Mouse (Mus musculus): ENCODE measurements around the gene Ywhah.

The Ywhah gene

DNA sequence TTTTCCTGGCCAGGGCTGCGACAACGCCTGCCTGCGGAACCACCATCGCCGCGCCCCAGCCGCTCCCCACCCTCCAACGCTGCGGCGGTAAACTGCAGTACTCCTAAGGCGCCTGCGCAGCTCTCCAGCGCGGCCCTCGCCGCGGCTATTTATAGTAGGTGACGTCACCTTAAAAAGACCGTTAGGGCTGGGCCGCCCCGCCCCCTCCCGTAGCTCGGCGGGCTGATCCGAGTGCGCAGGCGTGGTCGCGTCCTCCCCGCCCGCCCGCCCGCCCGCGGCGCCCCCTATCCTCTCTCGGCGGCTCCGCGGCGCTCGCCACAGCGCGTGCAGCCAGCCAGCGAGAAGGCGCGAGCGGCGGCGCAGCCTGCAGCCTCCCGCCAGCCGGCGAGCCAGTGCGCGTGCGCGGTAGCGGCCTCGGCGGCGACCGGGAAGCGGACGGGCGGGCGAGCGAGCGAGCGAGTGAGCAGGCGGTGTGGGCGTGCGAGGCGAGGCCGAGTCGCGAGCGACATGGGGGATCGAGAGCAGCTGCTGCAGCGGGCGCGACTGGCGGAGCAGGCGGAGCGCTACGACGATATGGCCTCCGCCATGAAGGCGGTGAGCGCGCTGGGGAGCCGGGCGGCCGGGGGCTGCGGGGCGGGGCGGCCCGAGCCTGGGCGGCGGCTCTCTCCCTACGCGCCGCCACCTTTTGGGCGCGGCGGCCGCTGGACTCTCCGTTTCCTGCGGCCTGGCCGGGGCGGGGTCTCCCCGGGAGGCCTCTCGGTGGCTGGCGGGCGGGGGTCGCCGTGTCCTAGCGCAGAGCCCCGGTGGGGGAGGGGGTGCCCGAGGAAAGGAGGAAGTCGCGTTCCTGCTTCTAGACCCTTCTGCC, at the start of gene Ywhah:
Gene Ywhah, plus strand, starts transcription at position 256 of the 865 bp plus-strand sequence.
- peak; percentile 97 for DNase-seq

DNA sequence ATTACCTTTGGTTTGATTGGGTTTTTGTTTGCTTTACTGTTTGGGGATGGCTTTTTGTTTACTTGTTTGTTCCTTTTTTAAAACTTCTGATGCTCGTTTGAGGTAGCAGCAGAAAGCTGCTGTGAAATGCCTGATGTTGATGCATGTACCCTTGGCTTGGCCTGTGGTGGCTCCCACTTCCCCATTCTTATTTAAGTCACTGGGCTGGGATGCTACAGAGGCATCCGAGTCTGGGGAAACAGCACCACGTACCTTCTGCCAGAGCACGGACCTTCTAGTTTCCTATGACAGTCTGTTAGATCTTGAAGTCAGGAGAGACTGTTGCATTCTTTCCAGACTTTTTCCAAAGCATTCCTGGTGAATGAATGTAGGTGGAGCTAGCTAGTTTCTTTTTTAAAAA, 42.1 kb upstream of the Ywhah start:
- peak; percentile 80 for DNase-seq

DNA sequence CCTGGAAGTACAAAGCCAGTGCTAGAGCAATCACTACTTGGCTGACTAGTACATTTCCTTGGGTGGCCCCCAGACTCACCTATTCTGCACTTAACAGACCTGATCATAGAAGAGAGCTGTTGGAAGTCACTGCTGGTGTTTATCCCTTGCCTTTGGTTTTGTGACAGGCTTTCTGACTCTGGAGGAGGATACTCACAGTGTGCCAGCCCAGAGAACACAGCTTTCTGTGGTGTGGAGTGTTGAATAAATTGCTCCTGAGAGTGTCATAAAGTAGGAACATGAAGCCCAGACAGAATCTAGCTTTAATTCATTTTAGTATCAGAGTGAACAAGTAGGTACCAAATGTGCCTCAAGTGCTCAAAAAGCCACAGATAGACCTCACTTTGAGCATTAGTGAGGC, 41.4 kb upstream of the Ywhah start:
- DNase-seq = no peak

DNA sequence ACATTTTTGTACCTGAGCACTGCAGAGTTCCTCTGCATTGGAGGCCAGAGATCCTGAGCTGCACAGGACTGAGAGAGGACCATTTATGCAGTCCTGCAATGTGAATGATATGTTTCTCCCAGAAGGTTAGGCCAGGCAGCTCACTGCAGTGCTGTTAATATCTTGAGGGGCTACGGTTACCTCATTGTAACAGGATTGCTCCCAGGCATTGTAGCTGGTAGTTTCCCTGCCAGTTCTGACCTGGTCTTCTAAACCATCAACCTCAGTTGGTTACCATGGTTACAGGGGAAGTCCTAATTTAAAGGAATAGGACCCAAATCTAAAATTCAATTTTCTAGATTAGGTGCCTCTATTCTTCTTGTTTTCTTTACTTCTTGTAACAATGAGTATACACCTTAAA, 33.2 kb upstream of the Ywhah start:
- no peak for DNase-seq

DNA sequence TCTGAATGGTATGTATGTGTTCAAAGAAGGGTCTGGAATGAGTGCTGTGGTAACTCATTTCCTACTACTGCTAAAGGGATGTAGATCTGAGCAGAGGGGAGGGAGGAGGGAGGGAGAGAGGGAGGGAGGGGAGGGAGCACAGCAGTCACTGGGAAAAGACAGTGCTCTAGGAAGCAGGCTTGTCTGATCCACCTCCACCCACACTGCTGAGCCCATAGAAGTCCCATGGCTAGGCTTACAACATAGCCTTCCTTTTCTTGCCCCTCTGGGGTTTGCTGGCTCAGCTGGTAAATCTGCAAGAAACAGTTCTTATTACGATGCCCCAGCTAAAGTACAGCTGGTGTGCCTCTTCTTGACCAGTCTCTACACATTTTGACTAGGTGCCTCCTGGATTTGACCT, 30.7 kb upstream of the Ywhah start:
- no peak for DNase-seq

DNA sequence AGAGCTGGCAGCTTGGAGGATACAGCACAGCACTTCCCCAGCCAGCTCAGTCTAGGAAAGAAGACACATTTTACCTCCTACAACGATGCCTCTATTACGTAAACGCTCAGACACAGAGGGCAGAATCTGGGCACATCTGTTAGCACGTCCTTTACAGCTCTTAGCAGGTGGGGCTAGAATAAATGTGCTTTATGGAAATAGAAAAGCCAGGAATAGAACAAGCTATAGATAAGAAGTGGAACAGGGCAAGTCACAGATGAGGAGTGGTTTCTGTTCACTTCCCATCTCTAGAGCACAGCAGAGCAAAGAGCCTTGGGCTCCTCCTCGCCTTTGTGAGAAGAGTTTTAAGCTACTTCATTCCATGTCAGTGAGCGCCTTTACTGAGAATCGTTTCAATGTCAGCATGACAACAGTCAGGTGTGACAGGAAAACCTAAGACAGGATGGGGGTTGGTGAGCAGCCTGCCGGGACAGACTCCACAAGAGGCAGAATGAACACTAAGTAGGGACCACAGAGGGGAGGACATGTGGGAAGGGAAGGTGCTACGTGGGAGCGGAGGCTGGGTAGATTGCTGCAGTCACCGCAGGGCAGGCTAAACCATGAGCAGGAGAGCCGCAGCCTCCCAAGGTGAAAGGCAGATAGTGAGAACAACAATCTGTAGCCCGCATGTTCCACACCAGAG, 28.5 kb upstream of the Ywhah start:
- peak; percentile 76 for DNase-seq

DNA sequence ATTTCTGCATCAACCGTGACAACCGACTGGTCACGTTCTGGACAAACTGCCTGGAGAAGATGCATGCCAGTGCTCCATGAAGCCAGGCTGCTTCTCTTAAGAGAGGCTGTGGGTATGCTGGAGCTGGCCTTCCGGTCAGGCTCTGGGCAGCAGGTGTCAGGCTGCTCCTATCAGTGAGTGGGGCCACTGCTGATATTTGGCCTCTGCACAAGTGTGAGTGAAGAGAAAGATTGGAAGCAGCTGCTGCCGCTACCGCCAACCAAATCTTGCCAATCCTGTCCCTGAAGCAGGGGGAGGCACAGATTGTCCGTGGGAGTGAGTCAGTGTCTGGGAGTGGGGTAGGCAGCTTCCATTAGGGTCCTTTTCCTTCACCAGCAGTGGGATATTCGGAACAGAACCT, 27.5 kb upstream of the Ywhah start:
- DNase-seq = peak; percentile 94

DNA sequence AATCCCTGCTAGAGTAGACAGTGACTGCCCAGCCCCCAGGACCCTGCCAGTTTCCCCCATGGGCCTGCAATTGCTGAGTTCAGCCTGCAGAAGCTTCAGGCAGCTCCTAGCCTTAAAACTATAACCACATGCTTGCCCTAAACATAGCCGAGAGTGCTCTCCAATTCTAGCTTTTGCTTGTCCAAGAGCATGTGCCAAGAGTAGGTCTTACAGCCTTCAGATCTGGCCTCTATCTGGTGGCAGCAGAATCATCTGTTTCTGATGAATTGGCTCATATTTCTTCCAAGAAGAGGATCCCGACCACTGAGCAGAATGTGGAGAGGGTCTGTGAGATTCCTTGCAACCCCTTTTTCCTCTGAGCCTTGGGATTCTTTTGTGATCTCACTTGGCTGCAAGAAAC, 24.1 kb upstream of the Ywhah start:
- no peak for DNase-seq

DNA sequence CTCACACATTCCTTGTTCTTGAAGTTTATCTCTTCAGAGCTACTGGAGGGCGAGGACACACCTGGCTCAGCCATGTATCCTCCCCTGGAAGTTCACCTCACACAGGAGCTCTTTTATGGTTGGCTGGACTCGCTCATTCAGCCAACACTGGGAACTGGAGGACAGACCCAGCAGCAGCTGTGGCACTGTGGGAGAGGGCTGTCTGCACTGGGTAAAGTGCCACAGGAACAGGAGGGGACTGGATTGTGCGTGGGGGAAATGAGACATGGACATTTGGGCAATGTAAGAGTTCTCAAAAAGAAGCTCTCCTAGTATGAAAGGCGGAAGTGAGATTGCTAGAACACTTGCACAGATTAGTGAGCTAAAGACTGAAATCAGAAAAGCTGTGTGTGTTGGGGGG, 22.9 kb upstream of the Ywhah start:
- DNase-seq = peak; percentile 76

DNA sequence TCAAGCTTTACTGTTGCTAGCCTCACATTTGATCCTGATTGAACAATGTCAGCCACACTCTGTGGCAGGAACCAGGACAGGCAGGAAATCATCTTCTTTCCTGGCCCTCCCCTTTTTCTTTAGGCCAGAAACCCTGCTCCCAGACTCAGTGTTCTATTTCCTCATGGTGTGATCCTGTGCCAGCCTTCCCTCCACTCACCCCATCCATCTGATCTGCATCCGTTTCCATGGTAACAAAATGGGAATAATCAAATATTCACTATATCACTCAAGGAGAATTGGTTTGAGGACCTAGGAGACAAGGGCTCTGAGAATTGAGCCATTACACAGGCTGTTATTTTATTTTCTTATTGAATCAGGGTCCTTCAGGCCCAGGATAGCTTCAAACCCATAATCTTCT, 22.1 kb upstream of the Ywhah start:
- DNase-seq = no peak

DNA sequence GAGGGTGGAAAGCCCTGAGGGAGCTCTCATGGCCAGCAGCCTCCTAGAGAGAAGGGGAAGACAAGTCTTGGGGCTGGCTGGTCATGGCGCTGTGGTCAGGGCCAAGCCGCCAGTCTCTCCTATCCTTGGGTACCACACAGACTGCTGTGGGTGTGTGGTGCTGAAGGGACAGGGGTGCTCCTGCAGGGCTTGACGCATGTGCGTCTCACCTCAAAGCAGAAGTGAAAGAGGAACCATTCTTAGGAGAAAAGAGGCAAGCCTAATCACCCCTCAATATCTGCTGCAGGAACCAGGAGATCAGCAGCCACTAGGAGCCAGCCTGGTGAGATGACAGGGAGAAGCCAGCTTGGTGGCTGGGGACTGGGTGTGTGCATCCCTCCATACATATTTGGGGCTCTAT, 20.9 kb upstream of the Ywhah start:
- DNase-seq = peak; percentile 89

DNA sequence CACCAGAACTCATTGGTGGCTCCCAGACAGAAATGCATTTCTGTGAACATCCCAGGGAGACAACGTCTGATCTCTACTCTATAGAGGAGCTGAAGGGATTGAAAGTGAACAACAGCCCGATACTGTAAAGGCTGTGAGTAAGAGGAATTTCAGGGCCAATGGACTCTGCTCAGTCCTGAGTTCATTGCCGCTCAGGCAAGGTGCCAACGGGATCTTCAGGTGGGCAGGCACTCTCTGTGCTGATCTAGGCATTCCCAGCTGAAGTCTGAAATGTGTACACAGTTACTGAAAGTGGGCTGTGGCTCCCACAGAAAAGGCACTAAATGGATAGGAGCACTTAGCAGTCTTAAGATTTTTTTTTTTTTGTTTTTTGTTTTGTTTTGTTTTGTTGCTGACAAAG, 19.8 kb upstream of the Ywhah start:
- no peak for DNase-seq

DNA sequence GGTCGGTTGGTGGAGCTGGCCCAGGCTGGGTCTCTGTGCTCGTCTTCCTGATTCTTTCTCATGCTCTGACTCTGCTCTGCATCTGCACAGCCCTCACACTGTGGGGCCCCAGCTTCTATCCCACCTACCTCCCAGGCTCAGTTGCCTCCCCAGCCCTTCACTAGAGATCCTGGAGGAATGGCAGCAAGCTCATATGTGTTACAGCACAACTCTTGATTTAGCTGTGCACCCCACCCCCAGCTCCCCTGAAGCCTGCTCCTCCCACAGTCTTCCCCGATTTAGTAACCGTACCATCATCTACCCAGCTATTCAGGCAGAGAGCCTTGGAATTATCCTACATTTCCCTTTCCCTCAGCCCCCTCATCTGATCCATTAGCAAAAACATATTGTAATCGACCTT, 17.5 kb upstream of the Ywhah start:
- peak; percentile 86 for DNase-seq

DNA sequence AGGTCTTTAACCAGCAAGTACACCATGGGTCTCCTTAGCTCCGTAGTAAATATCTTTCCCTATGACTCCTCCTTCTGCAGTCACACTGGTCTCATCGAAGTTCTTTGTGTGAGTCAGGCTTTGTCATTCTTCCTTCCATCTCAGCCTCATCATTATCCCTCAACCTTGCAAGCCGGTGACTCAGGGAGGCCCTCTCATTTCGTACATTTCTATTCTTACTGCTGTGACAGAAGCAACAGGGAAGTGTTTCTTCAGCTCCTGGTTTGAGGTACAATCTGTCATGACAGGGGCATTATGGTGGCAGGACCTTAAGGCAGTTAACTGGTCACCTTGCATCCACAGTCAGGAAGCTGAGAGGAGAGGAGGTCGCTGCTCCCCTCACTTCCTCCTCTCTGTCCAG, 15.8 kb upstream of the Ywhah start:
- no peak for DNase-seq

DNA sequence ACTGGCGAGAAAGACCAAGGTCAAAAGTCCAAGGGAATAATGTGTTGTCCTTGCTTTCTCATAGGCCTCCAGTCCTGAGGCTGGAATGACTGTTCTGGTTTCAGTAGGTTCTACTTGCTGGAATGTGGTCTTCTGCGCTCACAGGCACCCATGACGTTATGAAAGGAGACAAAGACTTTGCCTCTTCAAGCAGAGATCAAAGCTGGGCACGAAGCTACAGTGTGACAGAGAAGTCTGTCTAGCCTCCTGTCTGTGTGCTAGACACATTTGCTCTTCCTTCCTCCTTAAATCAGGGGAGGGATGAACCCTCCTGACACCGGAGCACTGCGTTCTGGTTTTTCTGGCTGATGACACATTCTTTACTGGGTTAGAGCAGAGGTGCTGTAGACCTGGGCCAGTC, 15.1 kb upstream of the Ywhah start:
- peak; percentile 76 for DNase-seq

DNA sequence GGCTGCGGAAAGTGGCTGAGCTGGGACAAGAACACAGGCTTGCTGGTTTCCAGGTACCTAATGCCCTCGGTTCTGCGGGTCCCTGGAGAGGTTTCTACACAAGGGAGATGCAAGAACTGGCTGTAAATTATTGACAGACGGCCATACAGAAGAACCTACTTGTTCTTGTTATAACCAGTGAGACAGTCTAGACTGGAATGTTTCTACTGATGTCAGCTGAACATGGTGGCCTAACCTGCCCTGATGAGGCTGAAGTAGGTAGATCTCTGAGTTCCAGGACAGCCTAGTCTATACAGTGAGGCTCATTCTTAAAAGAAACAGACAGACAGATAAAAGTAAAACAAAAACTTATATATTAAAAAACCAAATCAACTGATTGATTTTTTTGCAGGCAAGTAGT, 14.5 kb upstream of the Ywhah start:
- DNase-seq = no peak

DNA sequence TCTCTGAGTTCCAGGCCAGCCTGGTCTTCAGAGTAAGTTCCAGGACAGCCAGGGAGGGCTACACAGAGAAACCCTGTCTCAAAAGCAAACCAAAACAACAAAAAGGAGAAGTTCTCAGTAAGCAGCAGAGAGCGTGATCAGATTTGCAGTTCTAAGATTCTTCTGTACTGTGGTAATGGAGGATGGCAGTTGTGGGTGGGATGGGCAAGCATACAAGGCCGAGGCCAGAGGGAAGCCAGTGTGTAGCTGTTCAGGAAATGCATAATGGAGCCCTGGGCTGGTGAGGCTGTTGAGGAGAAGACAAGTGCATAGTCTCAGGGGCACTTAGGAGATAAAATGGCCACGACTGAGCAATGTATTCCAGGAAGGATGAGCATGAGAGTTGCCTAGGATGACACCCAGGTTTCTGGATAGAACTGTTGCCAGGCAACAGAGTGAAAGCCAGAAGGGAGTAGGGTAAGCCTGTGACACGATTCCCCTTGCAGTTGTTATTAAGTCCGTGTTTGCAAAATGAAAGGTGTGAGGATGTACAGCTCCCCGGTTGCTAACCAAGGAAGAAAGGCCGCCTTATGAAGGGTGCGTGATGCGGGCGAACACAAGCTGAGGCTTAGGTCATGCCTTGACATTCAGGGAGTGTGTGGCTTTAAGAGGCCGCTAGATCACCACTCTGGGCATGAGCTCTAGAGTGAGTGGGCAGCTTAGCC, 13.0 kb upstream of the Ywhah start:
- DNase-seq = peak; percentile 67

DNA sequence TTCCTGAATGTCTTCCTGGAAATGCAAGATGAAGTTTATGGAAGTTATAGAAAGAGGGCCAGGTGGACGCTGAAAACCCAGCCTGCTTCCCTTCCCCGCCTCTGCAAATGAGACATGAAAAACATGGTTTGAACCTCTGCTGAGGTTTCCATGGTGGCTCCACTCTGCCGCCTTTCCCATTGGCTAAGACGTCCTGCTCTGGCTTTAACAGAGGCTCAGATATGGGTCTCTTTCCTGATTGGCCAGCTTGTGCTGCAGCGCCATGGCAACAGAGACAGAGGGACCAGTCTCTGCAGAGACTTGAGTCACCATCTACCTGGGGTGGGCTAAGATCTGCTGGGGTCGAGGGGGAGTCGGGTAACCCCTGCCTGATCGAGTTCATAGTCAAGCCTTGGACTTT, 11.9 kb upstream of the Ywhah start:
- peak; percentile 89 for DNase-seq

DNA sequence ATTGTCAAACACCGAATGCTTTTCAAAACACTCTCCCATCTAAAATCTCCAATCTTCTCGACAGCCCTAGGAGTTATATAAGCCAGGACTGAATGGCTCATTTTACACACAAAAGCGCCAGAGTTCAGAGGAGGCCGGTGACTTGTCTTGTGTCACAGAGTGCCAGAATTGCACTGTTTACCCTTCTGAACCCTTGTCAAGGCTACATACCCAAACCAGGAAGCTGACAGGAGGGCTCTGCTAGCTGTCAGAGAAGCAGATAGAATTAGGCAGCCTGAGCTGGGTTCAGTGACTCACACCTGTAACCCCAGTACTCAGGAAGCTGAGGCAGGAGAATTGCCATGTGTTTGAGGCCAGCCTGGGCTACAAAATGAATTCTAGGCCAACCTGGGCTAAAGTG, 11.2 kb upstream of the Ywhah start:
- no peak for DNase-seq

DNA sequence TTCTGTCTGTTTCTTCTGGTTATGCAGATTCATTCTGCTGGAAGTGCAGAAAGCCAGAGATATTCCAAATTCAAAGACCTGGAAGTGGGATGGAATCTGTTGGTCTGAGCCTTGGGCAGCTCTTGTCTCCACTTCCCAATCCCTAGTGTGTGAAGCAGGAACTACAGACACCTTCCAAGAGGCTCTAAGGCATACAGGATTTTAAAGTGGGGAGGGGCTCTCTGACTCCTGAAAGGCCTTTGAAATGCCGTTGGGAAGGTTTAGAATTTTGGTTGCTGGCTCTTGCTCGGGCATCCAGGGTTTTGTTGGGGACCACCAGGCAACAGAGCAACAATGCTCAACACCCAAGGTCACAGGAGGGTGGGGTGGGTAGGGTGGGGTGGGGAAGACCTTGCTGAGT, 9.3 kb upstream of the Ywhah start:
- no peak for DNase-seq

DNA sequence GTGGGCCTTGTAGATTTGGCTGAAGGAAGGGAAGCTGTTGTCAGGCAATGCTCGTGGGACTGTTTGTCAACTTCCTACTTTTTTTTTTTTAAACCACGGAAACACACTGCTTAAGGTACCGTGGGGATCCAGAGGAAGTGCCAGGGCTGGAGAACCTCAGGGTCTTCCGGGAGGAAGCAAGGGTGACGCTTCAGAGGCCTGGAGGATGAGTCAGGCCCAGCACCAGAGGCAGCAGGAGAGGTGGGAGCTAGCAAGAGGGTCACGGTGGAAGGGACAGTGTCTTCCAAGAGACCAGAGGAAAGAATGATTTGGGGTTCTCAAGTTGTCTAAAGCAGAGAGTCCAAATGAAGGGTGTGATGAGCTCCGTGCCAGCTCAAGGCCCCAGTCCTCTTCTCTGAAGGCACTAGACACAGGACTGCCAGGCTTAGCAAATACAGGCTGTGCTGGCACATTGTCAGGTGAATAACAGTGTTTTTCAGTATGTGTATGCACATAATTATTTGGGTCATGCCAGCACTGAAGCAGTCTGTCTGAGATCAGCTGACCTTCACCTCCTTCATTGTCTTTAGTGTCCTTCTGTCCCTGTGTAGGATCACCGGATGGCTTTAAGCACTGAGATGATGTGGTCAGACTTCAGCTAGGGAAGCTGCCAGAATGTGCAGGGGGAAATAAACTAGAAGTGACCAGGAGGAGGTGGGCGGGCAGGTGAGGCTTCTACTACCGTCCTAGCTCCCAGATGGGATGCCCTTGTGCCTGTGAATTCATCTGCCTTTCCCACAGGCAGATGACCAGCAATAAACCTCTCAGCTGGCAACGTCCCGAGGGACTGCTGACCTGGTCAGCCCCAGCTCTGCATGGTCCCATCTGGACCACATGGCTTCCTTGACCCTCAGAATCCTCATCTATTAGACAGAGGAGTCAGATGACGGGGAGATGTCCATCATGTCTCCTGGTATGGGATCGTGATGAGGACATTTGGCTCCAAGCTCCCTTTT, 8.5 kb upstream of the Ywhah start:
- no peak for DNase-seq
